Comparison of ENCODE assay signal across 25 mouse cellular contexts in genomic region chr1:159835126-159835525, GRCm38 (mm10).
DNase-seq lines count a peak whose midpoint lies in the region; ATAC-seq and TF ChIP-seq lines count a peak whose summit lies in the region.
"Had no signal": no experiment of that assay in that cellular context is flagged by ENCODE, and none has a peak within 500 bp of the region (broad histone marks: within the 10 kb centered on the region; RNA-seq: fewer than 3 reads in every experiment).

No protein-coding gene starts in this region.

- ATAC-seq in hindbrain, postnatal 0 days: no peak
- no peak for ATAC-seq in hindbrain, embryonic 12.5 days (ENCODE audit: low FRiP score)
- ATAC-seq: forebrain, embryonic 16.5 days; inflammation-experienced regulatory T-cells, adult 6 months had no signal

- no peaks in the 10 kb centered on the region for H3K9me3 ChIP-seq in hindbrain, postnatal 0 days (ENCODE audit: low read length)
- no peaks in the 10 kb centered on the region for H3K9me3 ChIP-seq in hindbrain, embryonic 12.5 days (replicated peaks)
- no peaks in the 10 kb centered on the region for H3K9me3 ChIP-seq in ES-E14 (ENCODE audit: control insufficient read depth, insufficient read depth, low read depth, low read length)
- H3K9me3 ChIP-seq: embryonic facial prominence, embryonic 12.5 days; heart, embryonic 10.5 days; heart, embryonic 15.5 days; limb, embryonic 12.5 days; liver, embryonic 15.5 days; lung, embryonic 15.5 days; midbrain, embryonic 12.5 days; neural tube, embryonic 12.5 days had no signal

- 11% methylated on average over 4 of the region's 4 CpGs for WGBS in hindbrain, postnatal 0 days
- WGBS in hindbrain, embryonic 12.5 days: 9% methylated on average over 4 of the region's 4 CpGs

- H3K4me2 ChIP-seq in hindbrain, postnatal 0 days (ENCODE audit: low read depth, low read length): no peak overlapping the region
- no peak overlapping the region for H3K4me2 ChIP-seq in hindbrain, embryonic 12.5 days (replicated peaks)
- H3K4me2 ChIP-seq: embryonic facial prominence, embryonic 12.5 days; heart, embryonic 15.5 days; hindbrain, embryonic 14.5 days; limb, embryonic 12.5 days; liver, embryonic 15.5 days; lung, embryonic 15.5 days; midbrain, embryonic 12.5 days; neural tube, embryonic 12.5 days had no signal

- no peak overlapping the region for H3K27ac ChIP-seq in hindbrain, postnatal 0 days
- H3K27ac ChIP-seq in hindbrain, embryonic 12.5 days: no peak overlapping the region
- H3K27ac ChIP-seq in ES-E14 (ENCODE audit: insufficient read depth, low read depth, low read length, poor library complexity, severe bottlenecking): no peak overlapping the region
- H3K27ac ChIP-seq: embryonic facial prominence, embryonic 12.5 days; heart, embryonic 10.5 days; heart, embryonic 15.5 days; hindbrain, embryonic 14.5 days; limb, embryonic 12.5 days; liver, embryonic 15.5 days; lung, embryonic 15.5 days; midbrain, embryonic 12.5 days; neural tube, embryonic 12.5 days had no signal

- no peaks in the 10 kb centered on the region for H3K27me3 ChIP-seq in hindbrain, postnatal 0 days (ENCODE audit: insufficient read depth, low read length)
- peaks cover 5% of the 10 kb centered on the region; the same call in 1 of the 2 replicates for H3K27me3 ChIP-seq in hindbrain, embryonic 12.5 days
- H3K27me3 ChIP-seq: embryonic facial prominence, embryonic 12.5 days; heart, embryonic 15.5 days; limb, embryonic 12.5 days; liver, embryonic 15.5 days; lung, embryonic 15.5 days; midbrain, embryonic 12.5 days; neural tube, embryonic 12.5 days had no signal

- H3K36me3 ChIP-seq in hindbrain, postnatal 0 days (ENCODE audit: insufficient read depth, low read length): no peaks in the 10 kb centered on the region
- no peaks in the 10 kb centered on the region for H3K36me3 ChIP-seq in hindbrain, embryonic 12.5 days
- H3K36me3 ChIP-seq in ES-E14 (ENCODE audit: control insufficient read depth, insufficient read depth, low read length, poor library complexity, severe bottlenecking): no peaks in the 10 kb centered on the region
- H3K36me3 ChIP-seq: embryonic facial prominence, embryonic 12.5 days; heart, embryonic 10.5 days; heart, embryonic 15.5 days; limb, embryonic 12.5 days; liver, embryonic 15.5 days; lung, embryonic 15.5 days; midbrain, embryonic 12.5 days; neural tube, embryonic 12.5 days had no signal

- no peak overlapping the region for H3K9ac ChIP-seq in hindbrain, postnatal 0 days (replicated peaks; ENCODE audit: low read length)
- no peak overlapping the region for H3K9ac ChIP-seq in hindbrain, embryonic 12.5 days
- H3K9ac ChIP-seq in ES-E14 (ENCODE audit: insufficient read depth, low read depth, low read length, poor library complexity, severe bottlenecking): no peak overlapping the region
- H3K9ac ChIP-seq: embryonic facial prominence, embryonic 12.5 days; heart, embryonic 15.5 days; hindbrain, embryonic 14.5 days; limb, embryonic 12.5 days; liver, embryonic 15.5 days; lung, embryonic 15.5 days; midbrain, embryonic 12.5 days; neural tube, embryonic 12.5 days had no signal

- TF ChIP-seq POLR2A in brain, embryonic 14.5 days (IDR thresholded peaks at IDR 0.05; ENCODE audit: borderline replicate concordance, extremely low read depth, insufficient read depth, insufficient read length, poor library complexity, severe bottlenecking): no peak

- DNase-seq in hindbrain, postnatal 0 days (ENCODE audit: low spot score): peak; percentile 28
- peak; percentile 73 for DNase-seq in ES-E14 (ENCODE audit: low read depth, low spot score)
- peak; percentile 48 for DNase-seq in brain, embryonic 14.5 days (ENCODE audit: low read depth)
- peak; percentile 55 for DNase-seq in retina, embryonic 14.5 days (ENCODE audit: low spot score)
- DNase-seq in natural killer cell, adult 2 months (ENCODE audit: low spot score in 2 of 2): no peak
- no peak for DNase-seq in lung, adult 18-20 months
- no peak for DNase-seq in frontal cortex, postnatal 14 days (ENCODE audit: low spot score in 2 of 2)
- DNase-seq: adrenal gland, postnatal 14 days; cerebellum, adult 11-12 months; cerebellum, postnatal 10 days; gastrocnemius, postnatal 14 days; kidney, adult 11 months; kidney, postnatal 14 days had no signal

- no peak for TF ChIP-seq CTCF in hindbrain, postnatal 0 days (IDR thresholded peaks at IDR 0.05; ENCODE audit: low read depth)
- no peak for TF ChIP-seq CTCF in brain, embryonic 14.5 days (IDR thresholded peaks at IDR 0.05; ENCODE audit: borderline replicate concordance, extremely low read depth, insufficient read depth, insufficient read length)

- no peaks in the 10 kb centered on the region for H3K4me1 ChIP-seq in hindbrain, postnatal 0 days (ENCODE audit: insufficient read depth, low read length)
- H3K4me1 ChIP-seq in hindbrain, embryonic 12.5 days: no peaks in the 10 kb centered on the region
- H3K4me1 ChIP-seq in ES-E14 (ENCODE audit: control insufficient read depth in 2 of 2, insufficient read depth in 2 of 2, low read length in 2 of 2, poor library complexity in 1 of 2): peaks cover 0 to 2% of the 10 kb centered on the region in 2 experiments; a peak in 2 of 4 replicates
- H3K4me1 ChIP-seq: embryonic facial prominence, embryonic 12.5 days; heart, embryonic 10.5 days; heart, embryonic 15.5 days; limb, embryonic 12.5 days; liver, embryonic 15.5 days; lung, embryonic 15.5 days; neural tube, embryonic 12.5 days had no signal

- no peak overlapping the region for H3K4me3 ChIP-seq in hindbrain, postnatal 0 days (ENCODE audit: low read length)
- H3K4me3 ChIP-seq in hindbrain, embryonic 12.5 days: no peak overlapping the region
- no peak overlapping the region for H3K4me3 ChIP-seq in ES-E14 (ENCODE audit: insufficient read depth in 1 of 2, low read depth in 1 of 2, low read length in 2 of 2, poor library complexity in 1 of 2, severe bottlenecking in 1 of 2)
- H3K4me3 ChIP-seq: embryonic facial prominence, embryonic 12.5 days; heart, embryonic 10.5 days; heart, embryonic 15.5 days; limb, embryonic 12.5 days; liver, embryonic 15.5 days; lung, embryonic 15.5 days; midbrain, embryonic 12.5 days; neural tube, embryonic 12.5 days had no signal

- in situ Hi-C loops in ES-E14 (cut with MboI; ENCODE audit: low sequenced_read_pairs in 2 of 2, unreplicated experiment in 2 of 2): no loop called here

TF ChIP-seq in ES-E14, 5 proteins besides CTCF, POLR2A, EP300 and RAD21:
- TF ChIP-seq CHD2 (IDR thresholded peaks at IDR 0.05; ENCODE audit: low read depth, low read length): no peak; the same call in 1 of the 2 replicates
- no peak for TF ChIP-seq MAFK (IDR thresholded peaks at IDR 0.05; ENCODE audit: insufficient read depth, low read depth, low read length)
- TF ChIP-seq HCFC1 (IDR thresholded peaks at IDR 0.05; ENCODE audit: borderline replicate concordance, insufficient read depth, low read length): no peak
- no peak for TF ChIP-seq ZNF384 (IDR thresholded peaks at IDR 0.05; ENCODE audit: low read depth, low read length)
- TF ChIP-seq ZC3H11A (IDR thresholded peaks at IDR 0.05; ENCODE audit: borderline replicate concordance, low read depth, low read length): no peak

Comparison
In these comparisons a context has a peak if more than half of its experiments do, and no peak if none do; other contexts are left out.
1. DNase-seq: peak in hindbrain, postnatal 0 days (single experiment), ES-E14 (single experiment), brain, embryonic 14.5 days (single experiment) and retina, embryonic 14.5 days (single experiment); none in natural killer cell, adult 2 months (0 of 2), lung, adult 18-20 months (0 of 2) and frontal cortex, postnatal 14 days (0 of 2).